Mouse (Mus musculus): ENCODE measurements around the gene Lhx8. TPM values are rescaled to one million over a fixed set of nuclear protein-coding genes. Genes with fewer than 3 reads are reported as not detected.

Gene Lhx8
- polyA plus RNA-seq, 1 experiment from 2014 or later = 0.13 TPM

GRCm38 (mm10) chr3:154305163-154305884 lies 25.1 kb downstream of the Lhx8 start:
- no peaks in the 10 kb centered on the region for H3K9me3 ChIP-seq
- no peaks in the 10 kb centered on the region for H3K4me1 ChIP-seq (replicated peaks)
- H3K27ac ChIP-seq (replicated peaks) = no peak overlapping the region
- H3K4me3 ChIP-seq = no peak overlapping the region
- WGBS = 72% methylated on average over 16 of the region's 16 CpGs
- no peak overlapping the region for H3K4me2 ChIP-seq
- no peak overlapping the region for H3K9ac ChIP-seq
- H3K36me3 ChIP-seq = no peaks in the 10 kb centered on the region
- H3K27me3 ChIP-seq = no peaks in the 10 kb centered on the region
- no peak for ATAC-seq (ENCODE audit: low FRiP score, low read depth)

GRCm38 (mm10) chr3:154301102-154301501 lies 29.4 kb downstream of the Lhx8 start:
- 88% methylated on average over 4 of the region's 4 CpGs for WGBS
- Histone ChIP-seq H3K9me3 (no peaks in the 10 kb centered on the region), H3K4me3 (no peak overlapping the region), H3K27ac (replicated peaks) (no peak overlapping the region), H3K4me1 (replicated peaks) (no peaks in the 10 kb centered on the region), H3K36me3 (no peaks in the 10 kb centered on the region), H3K9ac (no peak overlapping the region), H3K27me3 (no peaks in the 10 kb centered on the region), H3K4me2 (no peak overlapping the region)
- ATAC-seq (ENCODE audit: low FRiP score, low read depth) = no peak

- H3K36me3 ChIP-seq = no peaks in the 10 kb centered on the region
- no peak overlapping the region for H3K4me3 ChIP-seq
- H3K27me3 ChIP-seq = no peaks in the 10 kb centered on the region
- no peaks in the 10 kb centered on the region for H3K9me3 ChIP-seq
- ATAC-seq (ENCODE audit: low FRiP score, low read depth) = no peak
- no peaks in the 10 kb centered on the region for H3K4me1 ChIP-seq (replicated peaks)
- WGBS = 93% methylated on average over 9 of the region's 9 CpGs
- no peak overlapping the region for H3K9ac ChIP-seq
- H3K27ac ChIP-seq (replicated peaks) = no peak overlapping the region
- H3K4me2 ChIP-seq = no peak overlapping the region
These were observed 30.5 kb downstream of the Lhx8 start for GRCm38 (mm10) chr3:154300006-154300405.

GRCm38 (mm10) chr3:154298490-154298889 lies 32.0 kb downstream of the Lhx8 start:
- no peaks in the 10 kb centered on the region for H3K4me1 ChIP-seq (replicated peaks)
- no peaks in the 10 kb centered on the region for H3K9me3 ChIP-seq
- no peak overlapping the region for H3K4me2 ChIP-seq
- no peak for ATAC-seq (ENCODE audit: low FRiP score, low read depth)
- no peaks in the 10 kb centered on the region for H3K27me3 ChIP-seq
- no peaks in the 10 kb centered on the region for H3K36me3 ChIP-seq
- no peak overlapping the region for H3K4me3 ChIP-seq
- no peak overlapping the region for H3K27ac ChIP-seq (replicated peaks)
- no peak overlapping the region for H3K9ac ChIP-seq

- Histone ChIP-seq H3K4me1 (replicated peaks) (no peaks in the 10 kb centered on the region), H3K27me3 (no peaks in the 10 kb centered on the region), H3K4me3 (no peak overlapping the region), H3K27ac (replicated peaks) (no peak overlapping the region), H3K36me3 (no peaks in the 10 kb centered on the region), H3K9me3 (no peaks in the 10 kb centered on the region), H3K9ac (no peak overlapping the region), H3K4me2 (no peak overlapping the region)
- no peak for ATAC-seq (ENCODE audit: low FRiP score, low read depth)
- 78% methylated on average over 6 of the region's 6 CpGs for WGBS
These were observed 33.0 kb downstream of the Lhx8 start for GRCm38 (mm10) chr3:154297499-154297898.

- Histone ChIP-seq H3K4me1 (replicated peaks) (no peaks in the 10 kb centered on the region), H3K36me3 (no peaks in the 10 kb centered on the region), H3K4me3 (no peak overlapping the region), H3K27ac (replicated peaks) (no peak overlapping the region), H3K9ac (no peak overlapping the region), H3K4me2 (no peak overlapping the region), H3K27me3 (no peaks in the 10 kb centered on the region), H3K9me3 (no peaks in the 10 kb centered on the region)
- no peak for ATAC-seq (ENCODE audit: low FRiP score, low read depth)
- WGBS = 90% methylated on average over 17 of the region's 17 CpGs
These were observed 35.3 kb downstream of the Lhx8 start for GRCm38 (mm10) chr3:154294924-154295834.

- no peaks in the 10 kb centered on the region for H3K27me3 ChIP-seq
- no peak overlapping the region for H3K27ac ChIP-seq (replicated peaks)
- no peak for ATAC-seq (ENCODE audit: low FRiP score, low read depth)
- H3K36me3 ChIP-seq = no peaks in the 10 kb centered on the region
- H3K4me1 ChIP-seq (replicated peaks) = no peaks in the 10 kb centered on the region
- no peaks in the 10 kb centered on the region for H3K9me3 ChIP-seq
- no peak overlapping the region for H3K4me3 ChIP-seq
- WGBS = 81% methylated on average over 9 of the region's 9 CpGs
- H3K4me2 ChIP-seq = no peak overlapping the region
- no peak overlapping the region for H3K9ac ChIP-seq
These were observed 36.5 kb downstream of the Lhx8 start for GRCm38 (mm10) chr3:154293839-154294490.

- H3K27me3 ChIP-seq = no peaks in the 10 kb centered on the region
- H3K36me3 ChIP-seq = no peaks in the 10 kb centered on the region
- no peaks in the 10 kb centered on the region for H3K4me1 ChIP-seq (replicated peaks)
- H3K27ac ChIP-seq (replicated peaks) = no peak overlapping the region
- no peak for ATAC-seq (ENCODE audit: low FRiP score, low read depth)
- no peak overlapping the region for H3K9ac ChIP-seq
- H3K4me3 ChIP-seq = no peak overlapping the region
- H3K9me3 ChIP-seq = no peaks in the 10 kb centered on the region
- H3K4me2 ChIP-seq = no peak overlapping the region
- 76% methylated on average over 5 of the region's 5 CpGs for WGBS
These were observed 38.3 kb downstream of the Lhx8 start for GRCm38 (mm10) chr3:154292126-154292525.

GRCm38 (mm10) chr3:154290351-154290750 lies 40.1 kb downstream of the Lhx8 start:
- Histone ChIP-seq H3K27ac (replicated peaks) (no peak overlapping the region), H3K27me3 (no peaks in the 10 kb centered on the region), H3K9ac (no peak overlapping the region), H3K4me2 (no peak overlapping the region), H3K9me3 (no peaks in the 10 kb centered on the region), H3K36me3 (no peaks in the 10 kb centered on the region), H3K4me1 (replicated peaks) (no peaks in the 10 kb centered on the region), H3K4me3 (no peak overlapping the region)
- ATAC-seq (ENCODE audit: low FRiP score, low read depth) = no peak
- WGBS = 71% methylated on average over 2 of the region's 2 CpGs

- Histone ChIP-seq H3K27me3 (no peaks in the 10 kb centered on the region), H3K4me3 (no peak overlapping the region), H3K4me1 (replicated peaks) (no peaks in the 10 kb centered on the region), H3K9ac (no peak overlapping the region), H3K4me2 (no peak overlapping the region), H3K9me3 (no peaks in the 10 kb centered on the region), H3K27ac (replicated peaks) (no peak overlapping the region), H3K36me3 (no peaks in the 10 kb centered on the region)
- no peak for ATAC-seq (ENCODE audit: low FRiP score, low read depth)
- WGBS = 79% methylated on average over 4 of the region's 4 CpGs
These were observed 41.9 kb downstream of the Lhx8 start for GRCm38 (mm10) chr3:154288429-154289069.

- WGBS = 90% methylated on average over 2 of the region's 2 CpGs
- no peak overlapping the region for H3K27ac ChIP-seq (replicated peaks)
- H3K36me3 ChIP-seq = no peaks in the 10 kb centered on the region
- ATAC-seq (ENCODE audit: low FRiP score, low read depth) = no peak
- H3K27me3 ChIP-seq = no peaks in the 10 kb centered on the region
- no peak overlapping the region for H3K9ac ChIP-seq
- no peaks in the 10 kb centered on the region for H3K9me3 ChIP-seq
- H3K4me3 ChIP-seq = no peak overlapping the region
- no peak overlapping the region for H3K4me2 ChIP-seq
- H3K4me1 ChIP-seq (replicated peaks) = no peaks in the 10 kb centered on the region
These were observed 43.2 kb downstream of the Lhx8 start for GRCm38 (mm10) chr3:154287217-154287616.

GRCm38 (mm10) chr3:154285351-154285750 lies 45.1 kb downstream of the Lhx8 start:
- no peaks in the 10 kb centered on the region for H3K27me3 ChIP-seq
- no peak overlapping the region for H3K4me2 ChIP-seq
- H3K4me3 ChIP-seq = no peak overlapping the region
- no peak overlapping the region for H3K9ac ChIP-seq
- 76% methylated on average over 4 of the region's 4 CpGs for WGBS
- no peak for ATAC-seq (ENCODE audit: low FRiP score, low read depth)
- H3K9me3 ChIP-seq = no peaks in the 10 kb centered on the region
- H3K36me3 ChIP-seq = no peaks in the 10 kb centered on the region
- H3K27ac ChIP-seq (replicated peaks) = no peak overlapping the region
- H3K4me1 ChIP-seq (replicated peaks) = no peaks in the 10 kb centered on the region

Data from hindbrain, embryonic 15.5 days (tissue).